Mouse (Mus musculus) left cerebral cortex, adult 11 months (tissue): ENCODE measurements around the gene Ilf3.
"Not testable (repeated sequence)": the region's sequence is repeated elsewhere in the genome, so short reads cannot be mapped to it uniquely, and the experiment has no call there.

Experiments
- DNase-seq: peaks from one replicate; pipeline ENCODE4 v3.0.0; 2022; ENCODE audit warnings: low spot score

Ilf3 gene

DNA sequence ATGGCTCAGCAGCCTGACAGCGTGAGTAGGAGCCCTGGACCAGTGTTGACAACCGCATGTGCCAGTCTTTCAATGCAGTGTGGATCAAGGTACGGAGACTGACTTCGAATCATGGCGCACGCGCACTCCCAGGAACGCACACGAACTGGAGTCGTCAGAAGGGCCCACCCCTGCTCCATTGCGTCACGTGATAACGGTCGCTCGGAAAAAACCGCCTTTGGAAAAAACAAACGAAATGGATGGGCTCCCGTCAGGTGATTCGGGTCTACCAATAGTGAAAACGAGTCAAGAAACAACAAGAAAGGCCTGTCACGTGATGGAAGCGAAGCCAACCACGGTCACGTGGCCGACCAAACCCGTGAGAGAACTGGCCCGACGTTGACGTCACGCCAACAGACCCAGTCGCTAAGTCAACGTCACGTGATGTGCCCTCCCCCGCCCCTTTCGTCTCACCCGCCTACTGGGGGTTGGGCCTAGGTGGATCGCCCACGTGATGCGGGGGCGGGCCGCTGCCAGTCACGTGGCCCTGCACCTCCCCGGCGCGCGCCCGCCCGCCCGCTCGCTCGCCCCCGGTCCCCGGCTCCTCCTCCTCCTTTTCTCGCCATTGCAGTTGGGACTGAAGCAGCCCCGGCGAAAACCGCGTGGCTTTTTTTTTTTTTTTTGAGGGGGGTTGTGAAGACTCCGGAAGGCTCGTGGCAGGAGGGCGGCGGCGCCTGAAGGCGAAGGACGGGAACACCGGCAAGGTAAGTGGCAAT is at the start of gene Ilf3:
Ilf3 (plus strand) TSS at position 515 of the 755 bp plus-strand sequence.
- DNase-seq: peak; percentile 100

DNA sequence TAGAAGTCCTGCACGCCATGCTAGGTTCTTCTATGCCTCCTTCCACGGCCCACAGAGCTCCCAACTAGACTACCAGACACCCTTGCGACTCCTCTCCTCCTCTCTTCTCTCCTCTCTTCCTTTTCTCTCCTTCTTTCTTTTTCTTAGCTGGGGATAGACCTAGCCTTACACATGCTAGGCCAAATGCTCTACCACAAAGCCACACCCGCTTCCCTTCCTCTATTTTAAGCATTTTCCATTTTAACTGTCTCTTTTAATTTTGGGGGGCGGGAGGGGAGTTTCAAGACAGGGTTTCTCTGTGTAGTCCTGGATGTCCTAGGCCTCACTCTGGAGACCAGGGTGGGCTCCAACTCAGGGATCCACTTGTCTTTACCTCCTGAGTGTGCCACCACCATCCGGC is 48.9 kb upstream of the Ilf3 start:
- DNase-seq: no peak

DNA sequence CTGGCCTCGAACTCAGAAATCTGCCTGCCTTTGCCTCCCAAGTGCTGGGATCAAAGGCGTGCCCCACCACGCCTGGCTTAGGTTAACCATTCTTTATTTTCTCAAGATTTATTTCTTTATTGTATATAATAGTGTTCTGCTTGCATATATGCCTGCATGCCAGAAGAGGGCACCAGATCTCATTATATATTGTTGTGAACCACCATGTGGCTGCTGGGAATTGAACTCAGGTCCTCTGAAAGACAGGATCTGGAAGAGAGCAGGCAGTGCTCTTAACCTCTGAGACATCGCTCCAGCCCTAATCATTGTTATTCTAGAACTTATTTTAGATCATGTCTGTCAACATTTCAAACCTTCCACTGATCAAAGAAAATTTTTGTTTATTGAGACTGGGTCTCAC is 48.2 kb upstream of the Ilf3 start:
- no peak for DNase-seq

DNA sequence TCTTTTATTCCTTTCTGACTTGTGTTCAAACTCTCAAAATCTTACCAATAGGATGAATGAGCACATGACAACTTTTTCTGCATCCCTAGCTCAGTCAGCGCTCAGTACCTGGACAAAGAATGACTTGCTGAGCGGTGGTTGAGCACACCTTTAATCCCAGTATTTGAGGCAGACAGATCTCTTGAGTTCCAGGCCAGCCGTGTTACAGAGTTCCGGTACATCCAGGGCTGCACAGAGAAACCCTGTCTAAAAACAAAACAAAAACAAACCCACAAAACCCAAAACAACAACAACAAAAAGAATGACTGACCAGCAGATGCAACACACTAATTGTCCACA is 47.4 kb upstream of the Ilf3 start:
- no peak for DNase-seq

DNA sequence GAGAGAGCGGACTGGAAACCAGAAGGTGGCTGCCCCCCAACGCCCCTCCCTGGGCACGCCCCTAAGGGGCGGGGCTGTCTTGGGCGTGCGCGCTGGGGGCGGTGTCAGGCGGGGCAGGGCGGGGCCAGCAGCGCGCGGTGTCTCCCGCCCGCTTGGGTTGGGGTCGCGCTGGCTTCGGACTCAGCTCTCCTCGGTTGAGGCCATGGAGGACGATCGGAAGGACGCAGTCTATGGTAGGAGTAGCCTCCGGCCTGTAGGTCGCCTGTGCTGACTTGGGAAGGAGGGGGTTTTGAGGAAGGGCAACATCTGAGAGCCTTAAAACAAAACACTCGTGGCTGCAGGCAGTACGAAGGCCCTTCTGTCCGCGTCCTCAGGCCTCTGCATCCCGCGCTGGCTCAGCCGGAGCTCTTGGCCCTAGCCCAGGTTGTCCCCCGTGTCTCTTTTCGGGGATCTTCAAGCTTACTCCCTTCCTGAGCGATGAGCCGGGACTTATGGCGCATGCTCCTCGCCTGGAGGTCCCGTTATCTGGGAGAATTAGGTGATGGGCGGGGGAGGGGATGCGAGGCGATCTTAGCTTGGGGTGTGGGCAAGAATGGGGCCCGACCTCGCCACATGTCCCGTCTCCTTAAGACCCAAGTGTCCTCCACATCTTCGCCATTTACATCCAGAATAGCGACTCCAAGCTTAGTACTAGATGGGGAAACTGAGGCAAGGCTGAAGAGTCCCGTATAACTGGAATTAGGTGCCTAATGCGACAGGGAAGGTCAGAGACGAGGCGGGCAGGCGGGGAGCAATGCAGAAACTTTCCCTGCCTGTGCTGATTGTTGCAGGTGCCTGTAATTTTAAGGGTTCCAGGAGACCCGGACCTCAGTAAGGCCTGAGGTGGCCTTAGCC is 46.8 kb upstream of the Ilf3 start, which contains the start of gene Slc44a2:
Slc44a2 (plus strand) TSS at position 80 of the 894 bp plus-strand sequence.
- DNase-seq: peak; percentile 63

DNA sequence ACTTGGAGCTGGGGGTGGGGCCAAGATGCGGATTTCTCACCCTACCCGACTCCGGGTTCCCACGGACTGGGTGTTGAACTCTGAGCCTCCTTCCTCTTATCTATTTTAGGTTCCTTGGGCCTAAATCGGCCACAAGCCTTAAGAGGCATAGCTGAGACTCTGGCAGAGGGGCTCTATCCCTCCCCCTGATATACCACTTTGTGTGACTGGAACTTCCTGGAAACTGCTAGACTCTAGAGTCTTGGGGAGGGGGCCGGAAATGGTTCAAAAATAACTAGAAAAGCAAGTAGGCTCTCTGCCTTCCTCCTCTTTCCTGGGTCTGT is 46.2 kb upstream of the Ilf3 start:
- peak; percentile 26 for DNase-seq

DNA sequence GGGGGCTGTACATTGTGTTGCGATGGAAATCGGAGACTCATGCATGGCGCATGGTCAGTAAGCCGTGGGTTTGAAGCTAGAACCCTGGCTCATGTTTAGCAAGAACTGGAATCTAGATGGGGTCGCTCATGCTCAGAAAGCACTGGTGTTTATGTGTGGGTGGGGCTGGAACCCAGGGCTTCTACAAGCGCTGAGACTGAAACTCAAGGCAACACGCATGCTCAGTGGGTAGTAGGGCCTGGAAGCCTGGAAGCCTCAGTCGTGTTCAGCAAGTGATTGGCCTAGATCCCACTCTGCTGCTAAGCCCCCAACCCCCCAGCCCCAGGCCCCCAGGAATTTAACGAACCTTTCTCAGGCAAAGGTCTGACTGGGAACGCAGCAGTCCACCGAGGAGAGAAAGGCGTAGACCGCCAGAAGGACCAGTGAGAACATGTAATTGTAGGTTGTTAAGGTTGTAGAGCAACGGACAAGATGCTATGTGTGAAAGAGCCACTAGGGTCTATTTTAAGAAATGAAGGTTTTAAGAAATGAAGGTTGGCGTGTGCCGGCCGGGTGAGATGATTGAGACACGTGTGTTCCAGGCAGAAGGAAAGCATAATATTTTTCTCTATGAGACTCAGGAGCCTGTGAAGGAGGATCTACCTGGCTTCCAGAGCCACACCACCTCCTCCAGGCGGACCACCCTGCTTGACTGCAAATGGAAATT is 45.3 kb upstream of the Ilf3 start:
- DNase-seq: no peak

DNA sequence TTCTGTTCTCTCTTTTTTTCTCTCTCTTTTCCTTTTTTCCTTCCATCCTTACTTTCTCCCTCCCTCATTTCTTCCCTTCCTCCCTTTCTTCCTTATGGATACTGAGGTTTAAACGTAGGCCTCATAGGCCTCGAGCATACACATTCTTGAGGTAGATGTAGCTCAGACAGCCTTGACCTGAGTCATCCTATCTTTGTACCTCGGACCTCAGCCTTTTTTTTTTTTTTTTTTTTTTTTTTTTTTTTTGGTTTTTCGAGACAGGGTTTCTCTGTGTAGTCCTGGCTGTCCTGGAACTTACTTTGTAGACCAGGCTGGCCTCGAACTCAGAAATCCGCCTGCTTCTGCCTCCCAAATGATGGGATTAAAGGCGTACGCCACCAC is 44.8 kb upstream of the Ilf3 start:
- DNase-seq: not testable (repeated sequence)

DNA sequence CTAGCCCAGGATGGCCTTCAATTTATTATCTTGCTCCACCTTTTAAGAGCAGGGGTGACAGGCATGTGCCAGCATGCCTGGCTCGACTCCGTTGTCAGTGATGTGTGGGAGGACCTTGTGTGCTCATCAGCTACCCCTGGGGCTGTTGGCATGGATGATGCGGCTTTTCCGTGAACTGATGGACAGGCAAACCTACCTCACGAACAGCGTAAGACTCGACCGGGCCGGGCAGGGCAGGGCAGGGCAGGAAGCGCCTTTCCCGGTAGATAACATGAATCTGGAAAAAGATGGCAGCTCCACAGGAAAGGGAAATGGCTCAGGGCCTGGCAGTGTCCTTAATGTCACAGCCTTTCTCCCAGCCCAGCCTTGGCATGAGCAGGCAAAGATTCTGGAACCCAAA is 43.4 kb upstream of the Ilf3 start:
- DNase-seq: no peak

DNA sequence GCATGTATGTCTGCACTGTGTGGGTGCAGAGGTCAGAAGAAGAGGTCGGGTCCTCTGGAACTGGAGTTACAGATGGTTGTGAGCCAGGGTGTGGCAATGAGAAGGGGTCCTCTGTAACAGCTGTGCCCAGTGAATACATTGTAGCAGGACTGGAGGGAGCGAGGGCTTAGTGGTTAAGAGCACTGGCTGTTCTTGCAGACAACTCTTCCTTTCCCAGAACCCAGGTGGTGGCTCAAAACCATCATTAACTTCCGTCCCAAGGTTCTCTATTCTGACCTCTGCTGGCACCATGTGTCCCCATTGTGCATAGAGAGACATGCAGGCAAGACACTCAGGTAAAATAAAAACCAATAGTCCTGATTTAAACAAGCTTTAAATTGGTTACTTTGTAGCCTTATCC is 40.1 kb upstream of the Ilf3 start:
- no peak for DNase-seq

DNA sequence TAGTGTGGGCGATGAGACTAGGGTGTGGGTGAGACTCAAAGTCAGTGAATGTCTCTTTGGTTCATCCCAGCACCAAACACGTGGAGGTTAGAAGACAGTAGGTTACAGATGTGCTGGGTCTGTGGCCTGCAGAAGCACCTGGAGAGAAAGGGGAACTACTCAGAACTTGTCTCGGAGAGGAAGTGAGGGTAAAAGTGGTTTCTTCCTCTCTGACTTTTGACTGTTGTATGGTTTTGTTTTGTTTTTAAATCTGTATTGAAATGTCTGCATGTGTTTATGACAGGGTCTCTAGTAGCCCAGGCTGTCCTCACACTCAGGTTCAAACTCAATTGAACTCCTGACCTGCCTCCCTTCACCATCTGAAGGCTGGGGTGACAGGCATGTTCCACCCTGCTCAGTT is 39.6 kb upstream of the Ilf3 start:
- no peak for DNase-seq

DNA sequence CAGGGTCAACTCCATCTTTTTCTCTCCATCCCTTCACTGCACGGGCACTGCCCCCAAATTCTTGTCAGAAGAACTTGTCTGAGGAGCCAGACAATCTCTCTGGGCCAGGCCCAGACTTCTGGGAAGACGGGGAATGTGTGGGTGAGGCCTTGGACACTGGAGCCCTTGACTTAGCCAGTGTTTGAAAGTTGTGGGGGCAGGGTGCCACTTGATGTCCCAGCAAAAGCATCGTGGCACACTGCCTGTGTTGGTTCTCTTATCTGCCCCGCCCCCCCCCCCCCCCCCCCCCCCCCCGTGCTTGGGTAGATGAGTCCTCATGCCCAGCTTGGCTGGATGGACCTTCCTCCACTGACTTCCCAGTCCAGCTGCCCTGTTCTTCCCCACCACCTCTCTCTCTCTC is 38.6 kb upstream of the Ilf3 start:
- DNase-seq: no peak

DNA sequence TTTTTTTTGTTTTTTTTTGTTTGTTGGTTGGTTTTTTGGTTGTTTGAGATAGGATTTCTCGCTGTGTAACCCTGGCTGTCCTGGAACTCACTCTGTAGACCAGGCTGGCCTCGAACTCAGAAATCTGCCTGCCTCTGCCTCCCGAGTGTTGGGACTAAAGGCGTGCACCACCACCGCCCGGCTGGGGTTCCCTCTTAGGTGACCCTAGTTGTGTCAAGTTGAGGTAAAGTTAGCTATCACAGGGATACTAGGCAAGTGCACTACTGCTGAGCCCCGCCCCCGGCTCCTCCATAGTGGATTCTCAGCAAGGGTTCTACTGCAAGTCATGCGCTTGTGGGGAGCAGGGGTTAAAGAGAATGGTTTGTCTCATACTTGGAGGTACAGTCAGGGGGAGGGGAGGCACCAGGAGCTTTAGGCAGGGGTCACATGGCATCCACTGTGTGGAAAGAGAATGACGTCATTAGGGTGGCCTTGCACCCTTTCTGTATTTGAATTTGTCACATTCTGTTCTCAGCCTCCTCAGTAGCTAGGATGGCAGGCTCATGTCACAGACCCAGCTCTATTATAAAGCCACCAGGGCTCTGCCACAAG is 37.9 kb upstream of the Ilf3 start:
- DNase-seq: no peak

DNA sequence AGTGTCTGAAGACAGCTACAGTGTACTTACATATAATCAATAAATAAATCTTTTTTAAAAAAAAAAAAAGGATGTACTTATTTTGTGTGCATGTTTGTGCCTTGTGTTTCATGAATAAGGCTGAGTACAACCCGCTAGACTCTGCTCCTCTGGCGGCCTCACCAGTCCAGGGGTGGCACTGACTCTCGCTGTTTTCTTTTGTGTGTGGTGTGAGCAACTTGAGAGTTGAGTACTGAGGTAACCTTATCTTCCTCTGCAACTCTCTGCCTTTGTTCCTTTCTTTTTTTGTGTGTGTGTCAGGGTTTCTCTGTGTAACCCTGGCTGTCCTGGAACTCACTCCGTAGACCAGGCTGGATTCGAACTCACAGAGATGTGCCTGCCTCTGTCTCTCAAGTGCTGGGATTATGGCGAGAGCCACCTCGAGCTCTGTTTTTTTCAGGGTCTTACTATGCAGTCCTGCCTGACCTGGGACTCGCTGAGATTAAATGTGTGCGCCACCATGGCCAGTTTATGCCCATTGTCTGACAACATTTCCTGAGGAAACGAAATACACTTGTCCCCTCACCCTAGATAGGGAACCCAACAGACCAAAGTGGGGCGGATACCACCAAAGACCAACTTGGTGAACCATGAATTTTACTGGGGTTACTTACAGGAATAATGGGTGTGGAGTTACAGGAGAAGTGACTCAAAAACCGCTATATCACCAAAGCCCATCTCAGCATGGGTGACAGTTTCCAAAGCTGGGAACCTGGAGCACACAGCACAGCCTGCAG is 36.1 kb upstream of the Ilf3 start:
- no peak for DNase-seq

DNA sequence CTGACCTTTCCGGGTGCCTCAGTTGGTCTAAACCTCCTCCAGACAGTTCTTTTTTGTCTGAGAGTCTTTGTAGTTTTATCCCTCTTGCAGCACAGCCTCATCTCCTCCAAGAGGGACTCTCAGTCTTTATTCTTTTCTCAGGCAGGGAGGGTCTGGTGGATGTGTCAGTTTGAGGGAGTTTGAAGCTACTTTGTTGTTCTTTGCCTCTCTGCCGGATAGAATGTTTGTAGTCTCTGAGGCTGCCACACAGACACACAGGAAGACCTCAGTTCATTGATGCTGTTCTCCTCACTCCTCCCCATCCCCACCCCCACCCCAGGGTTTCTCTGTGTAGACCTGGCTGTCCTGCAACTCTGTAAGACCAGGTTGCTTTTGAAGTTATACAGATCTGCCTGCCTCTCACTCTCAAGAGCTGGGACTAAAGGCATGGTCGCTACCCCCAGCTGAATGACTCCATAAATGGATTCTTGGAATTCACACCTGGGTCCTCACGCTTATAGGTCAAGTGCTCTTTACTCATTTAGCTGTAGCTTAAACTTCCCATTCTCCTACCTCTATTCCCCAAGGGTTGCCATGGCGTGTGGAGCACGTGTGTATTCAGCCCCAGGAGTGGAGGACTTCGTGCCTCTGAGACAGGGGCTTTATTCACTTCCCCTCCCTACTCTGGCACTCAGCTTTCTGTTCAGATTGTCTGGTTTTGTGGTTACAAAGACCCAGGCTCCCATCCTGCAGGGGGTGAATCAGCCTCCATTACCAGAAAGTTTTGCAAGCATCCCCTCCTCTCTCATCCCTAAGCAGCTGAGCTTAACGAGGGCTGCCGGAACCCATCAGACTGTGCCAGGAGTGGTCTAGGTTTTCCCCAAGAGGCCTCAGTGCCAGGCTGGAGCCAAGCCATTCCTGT is 35.3 kb upstream of the Ilf3 start:
- no peak for DNase-seq

DNA sequence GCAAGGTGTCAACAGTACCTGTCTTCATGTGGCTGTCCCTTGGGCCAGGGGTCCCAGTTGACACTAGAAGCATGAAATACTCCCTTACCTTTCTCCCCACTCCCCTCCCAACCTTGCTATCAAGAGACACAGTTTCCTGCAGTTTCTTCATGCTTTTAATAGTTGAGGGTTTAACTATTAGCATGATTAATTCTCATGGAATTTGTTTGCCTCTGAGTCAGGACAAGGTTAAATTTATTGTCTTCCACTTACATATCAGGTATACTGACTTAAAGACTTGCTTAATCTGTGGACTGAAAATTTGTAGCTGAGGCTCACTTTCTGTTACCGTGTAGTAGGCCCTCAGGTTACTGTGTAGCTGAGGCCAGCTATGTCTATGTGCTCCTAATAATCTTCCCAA is 34.1 kb upstream of the Ilf3 start:
- DNase-seq: no peak

DNA sequence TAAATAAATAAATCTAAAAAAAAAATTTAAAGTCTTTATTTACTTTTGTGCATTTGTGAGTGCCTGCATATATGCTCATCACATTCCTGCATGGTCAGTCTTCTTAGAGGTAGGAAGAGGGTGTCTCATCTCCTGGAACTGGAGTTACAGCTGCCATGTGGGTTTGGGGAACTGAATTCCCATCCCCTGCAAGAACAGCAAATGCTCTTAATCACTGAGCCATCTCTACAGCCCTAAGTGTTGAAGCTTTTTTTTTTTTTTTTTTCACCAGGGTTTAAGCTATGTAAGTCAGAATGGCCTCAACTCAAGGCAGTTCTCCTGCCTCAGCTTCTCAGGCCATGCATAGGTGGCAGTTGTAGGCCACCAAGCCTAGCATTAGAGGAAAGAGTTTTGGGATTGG is 32.9 kb upstream of the Ilf3 start:
- DNase-seq: no peak

DNA sequence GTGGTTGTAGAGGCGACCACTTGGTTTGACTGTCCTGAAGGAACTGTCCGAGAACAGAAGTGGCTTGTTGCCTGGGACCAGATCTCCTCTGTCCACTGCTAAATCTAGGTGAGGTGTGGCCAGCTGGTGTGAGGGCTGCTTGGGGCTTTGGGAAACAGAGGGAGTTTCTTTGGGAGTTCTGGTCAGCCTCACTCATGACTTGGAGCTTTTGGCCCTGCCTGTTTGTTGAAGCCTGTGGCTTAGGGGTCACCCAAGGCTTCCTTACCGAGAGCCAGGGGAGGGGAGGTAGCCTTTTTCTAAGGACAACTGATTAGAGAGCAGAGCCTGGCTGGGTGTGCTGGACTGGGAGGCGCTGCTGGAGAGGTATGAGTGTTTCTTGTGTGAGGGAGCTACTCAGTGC is 32.3 kb upstream of the Ilf3 start:
- no peak for DNase-seq

DNA sequence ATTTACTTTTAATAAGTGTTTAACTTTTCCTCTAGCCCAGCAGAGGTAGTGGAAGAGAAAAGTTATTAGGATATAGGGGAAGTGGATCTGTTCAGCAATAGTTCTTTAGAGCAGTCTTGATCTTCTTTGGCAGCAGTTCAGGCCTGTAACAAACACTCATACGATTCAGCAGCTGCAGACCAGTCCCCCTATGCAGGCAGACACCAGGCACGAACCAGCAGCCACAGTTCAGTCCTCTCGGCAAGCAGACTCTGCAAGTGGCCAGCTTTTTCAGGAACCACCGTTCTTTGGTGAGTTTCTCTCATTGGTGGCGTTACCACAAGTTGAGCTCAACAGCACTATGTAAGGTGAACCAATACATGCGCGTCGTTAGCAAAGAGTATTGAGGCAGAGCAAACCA is 31.2 kb upstream of the Ilf3 start:
- no peak for DNase-seq

DNA sequence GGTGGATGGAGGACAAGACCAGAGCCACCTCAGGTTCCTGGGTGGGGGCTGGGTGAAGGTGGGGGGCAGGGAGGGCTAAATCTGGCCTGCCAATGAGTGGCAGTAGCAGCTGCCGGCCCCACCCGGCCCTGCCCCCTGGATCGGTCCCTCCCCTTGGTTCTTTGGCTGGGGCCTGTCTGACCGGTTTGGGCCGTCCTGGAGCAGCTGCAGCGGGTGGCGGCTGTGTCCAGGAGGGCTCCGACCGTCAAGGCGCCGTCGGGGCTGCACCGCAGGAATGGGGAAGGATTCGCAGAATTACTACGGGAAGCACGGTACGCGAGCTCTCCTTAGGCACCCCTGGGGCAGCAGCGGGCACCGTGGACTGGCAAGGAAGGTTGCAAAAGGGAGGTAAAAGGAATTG is 30.0 kb upstream of the Ilf3 start:
- DNase-seq: no peak

DNA sequence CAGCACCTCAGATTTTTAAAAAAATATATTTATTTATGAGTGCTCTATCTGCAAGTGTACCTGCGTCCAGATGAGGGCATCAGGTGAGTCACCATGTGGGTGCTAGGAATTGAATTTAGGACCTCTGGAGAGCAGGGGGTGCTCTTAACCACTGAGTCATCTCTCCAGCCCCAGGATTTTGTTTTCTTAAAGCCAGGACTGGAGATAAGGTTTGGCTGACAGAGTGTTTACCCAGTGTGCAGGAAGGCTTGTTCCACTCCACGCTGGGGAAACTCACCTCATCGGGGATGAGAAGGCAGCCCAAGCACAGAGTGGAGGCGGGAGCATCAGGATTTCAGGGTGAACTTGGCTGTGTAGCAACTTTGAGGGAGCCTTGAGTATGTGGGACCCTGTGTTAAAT is 27.3 kb upstream of the Ilf3 start:
- DNase-seq: no peak
